Mouse (Mus musculus) adrenal gland, postnatal 10 days (tissue): ENCODE measurements at regions not wholly inside any gene's neighbourhood (a gene's known extent, or its start where the extent isn't known, plus 50 kb on each side); places are given as distances from the start of the nearest gene placed in this dataset.
A peak's percentile ranks its signal among the peaks of the same experiment; 100 is the strongest.

Source experiments
- DNase-seq: peaks from one replicate; pipeline ENCODE4 v3.0.0; 2021; ENCODE audit warnings: mixed read lengths

DNA sequence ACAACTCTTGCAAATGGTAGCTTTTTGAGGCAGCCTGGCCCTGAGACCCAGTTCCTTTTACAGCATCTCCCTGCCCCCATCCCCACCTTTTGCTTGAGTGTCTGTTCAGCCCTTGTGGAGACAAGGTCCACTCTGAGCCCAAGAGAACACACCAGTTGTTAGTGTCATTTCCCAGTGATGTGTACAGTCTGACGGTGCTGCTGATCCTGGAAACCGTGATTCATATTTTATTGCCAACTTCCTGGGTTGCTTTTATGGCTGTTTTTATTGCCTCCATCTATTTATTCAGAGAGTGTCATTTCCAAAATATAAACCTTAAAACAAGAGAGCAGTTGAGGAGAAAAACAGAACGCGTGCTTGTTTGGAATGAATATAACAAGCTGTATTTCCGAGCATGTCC lies 309.6 kb upstream of the Isl1 start:
- no peak for DNase-seq

DNA sequence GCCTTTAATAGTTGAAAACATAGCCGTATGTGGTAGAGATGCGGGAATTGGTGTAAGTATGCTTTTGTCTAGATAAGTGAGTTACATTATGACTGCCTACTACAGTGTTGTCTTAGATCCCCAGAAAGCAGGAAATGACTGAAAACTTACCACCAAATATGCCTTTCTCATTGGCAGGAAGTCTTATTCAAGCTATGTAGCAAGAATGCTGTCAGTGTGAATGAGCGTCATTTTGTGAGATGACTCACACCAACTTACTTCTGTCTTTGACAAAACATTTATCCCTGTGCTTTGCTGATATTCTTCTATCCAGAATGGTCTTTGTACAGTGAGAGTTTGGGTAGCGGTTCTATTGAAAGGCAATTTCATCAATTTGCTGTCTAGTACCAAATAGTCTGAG lies 286.9 kb upstream of the Isl1 start:
- DNase-seq = no peak

DNA sequence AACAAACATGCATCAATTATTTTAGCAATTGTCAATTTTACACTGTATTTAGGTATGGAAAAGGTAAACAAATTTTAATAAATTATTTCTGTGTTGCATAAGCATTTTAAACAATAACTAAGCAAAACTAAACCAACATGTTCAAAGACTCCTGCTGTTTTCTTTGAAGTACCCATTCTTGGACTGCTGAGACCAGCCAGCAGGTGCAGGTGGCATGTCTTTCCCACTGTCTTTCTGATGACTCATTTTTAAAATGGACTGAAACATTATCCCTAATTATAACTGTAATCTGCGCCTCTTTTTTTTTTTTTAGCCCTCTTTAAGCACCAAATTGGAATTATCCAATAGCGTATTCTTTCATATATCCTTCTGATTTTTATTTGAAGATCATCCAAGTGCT lies 286.0 kb upstream of the Isl1 start:
- DNase-seq = no peak

DNA sequence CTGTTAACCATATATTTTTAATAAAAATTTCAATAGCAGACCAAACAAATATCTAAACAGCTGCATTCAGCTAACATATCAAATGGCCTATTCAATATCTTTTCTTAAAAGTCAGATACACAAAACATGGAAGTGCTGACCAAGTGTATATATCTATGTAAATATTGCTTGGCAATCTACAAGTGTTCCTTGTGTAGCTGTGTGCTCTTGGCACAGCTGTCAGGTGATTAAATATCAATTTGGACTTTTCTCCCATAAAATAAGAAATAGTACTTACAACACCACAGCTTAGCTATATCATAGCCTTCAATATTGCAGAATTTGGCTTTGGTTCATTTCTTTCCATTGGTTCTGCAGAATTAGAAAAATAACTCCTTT lies 266.5 kb upstream of the Isl1 start:
- no peak for DNase-seq

DNA sequence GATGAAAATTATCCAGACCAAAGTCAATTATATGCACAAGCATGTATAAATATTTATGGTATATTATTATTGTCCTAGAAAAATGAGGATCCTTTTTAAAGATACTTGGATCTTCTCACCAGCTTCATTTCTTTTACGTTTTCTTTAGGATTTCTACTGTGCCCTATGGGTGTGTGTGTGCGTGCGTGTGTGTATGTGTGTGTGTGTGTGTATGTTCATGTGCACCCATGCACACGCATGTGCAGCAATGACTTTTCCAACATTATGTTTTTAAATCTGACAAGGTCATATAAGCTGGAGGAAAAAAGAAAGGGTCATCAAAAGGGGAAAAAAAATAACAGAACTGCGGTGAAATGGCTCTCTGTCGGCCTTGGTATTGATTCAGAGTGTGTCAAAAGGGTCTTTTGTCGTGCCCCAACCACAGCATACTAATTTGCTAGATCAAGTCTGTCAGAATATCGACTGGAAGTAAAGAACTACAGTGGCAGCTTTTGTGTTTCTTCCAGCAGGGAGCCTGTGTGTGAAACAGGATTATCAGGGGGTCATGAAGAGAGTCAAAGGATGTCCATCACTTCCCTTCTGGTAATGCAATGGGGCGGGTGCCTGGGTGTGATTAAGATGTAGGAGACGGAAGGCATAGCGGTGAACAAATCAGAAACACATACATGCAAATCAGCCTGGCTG lies 265.9 kb upstream of the Isl1 start:
- no peak for DNase-seq

DNA sequence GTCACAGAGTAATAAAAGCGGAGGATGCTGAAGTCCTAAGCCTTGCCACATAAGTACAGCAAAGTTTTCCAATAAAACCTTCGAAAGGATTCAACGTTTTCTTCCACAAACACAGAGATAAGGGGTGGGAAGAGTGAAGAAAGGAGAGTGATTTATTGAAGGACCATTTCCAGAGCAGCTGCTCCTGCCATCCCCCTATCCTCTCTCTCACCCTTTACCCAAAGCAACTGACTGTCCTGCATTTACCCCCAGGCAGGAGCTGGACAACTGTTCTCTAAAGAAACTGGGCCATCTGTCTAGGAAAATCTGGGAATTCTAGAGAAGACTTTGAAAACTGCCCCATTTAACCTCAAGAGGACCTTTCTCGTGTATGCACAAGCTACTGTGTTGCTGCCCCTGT lies 245.6 kb upstream of the Isl1 start:
- no peak for DNase-seq

DNA sequence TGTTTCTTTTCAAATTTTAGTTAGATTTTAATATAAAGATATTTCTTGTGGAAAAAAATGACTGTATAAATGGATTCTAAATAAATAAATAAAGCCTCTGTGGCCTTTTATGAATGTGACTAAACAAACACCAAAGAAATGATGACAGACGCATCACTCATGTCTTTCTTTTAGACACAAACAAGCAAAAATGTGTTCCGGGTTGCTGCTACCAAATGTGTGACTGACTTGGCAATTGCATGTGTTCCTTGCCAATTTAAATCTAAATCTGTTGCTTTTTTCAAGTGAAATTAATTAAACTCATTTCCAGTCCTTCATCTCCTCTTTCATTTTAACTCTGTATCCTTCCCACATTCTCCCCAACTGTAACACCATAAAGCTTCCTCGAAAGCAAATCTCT lies 225.7 kb upstream of the Isl1 start:
- DNase-seq = no peak

DNA sequence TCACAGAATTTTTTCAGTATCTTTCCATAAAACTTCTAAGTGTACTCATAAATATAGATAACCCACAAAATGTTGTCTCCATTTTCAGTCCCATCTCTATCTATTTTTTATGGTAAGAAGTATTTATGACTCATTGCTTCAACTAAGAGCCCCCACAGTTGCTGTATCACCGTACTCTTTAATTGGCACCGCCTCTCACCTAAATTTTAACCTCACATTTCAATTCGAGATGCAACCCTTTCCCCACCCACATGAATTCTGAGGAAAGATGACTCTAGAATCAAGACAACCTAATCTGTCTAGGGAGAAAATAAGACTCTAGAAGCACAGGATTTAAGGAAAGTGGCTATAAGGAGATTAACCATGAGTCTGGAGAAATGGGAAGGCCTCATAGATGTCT lies 223.7 kb upstream of the Isl1 start:
- DNase-seq = no peak

DNA sequence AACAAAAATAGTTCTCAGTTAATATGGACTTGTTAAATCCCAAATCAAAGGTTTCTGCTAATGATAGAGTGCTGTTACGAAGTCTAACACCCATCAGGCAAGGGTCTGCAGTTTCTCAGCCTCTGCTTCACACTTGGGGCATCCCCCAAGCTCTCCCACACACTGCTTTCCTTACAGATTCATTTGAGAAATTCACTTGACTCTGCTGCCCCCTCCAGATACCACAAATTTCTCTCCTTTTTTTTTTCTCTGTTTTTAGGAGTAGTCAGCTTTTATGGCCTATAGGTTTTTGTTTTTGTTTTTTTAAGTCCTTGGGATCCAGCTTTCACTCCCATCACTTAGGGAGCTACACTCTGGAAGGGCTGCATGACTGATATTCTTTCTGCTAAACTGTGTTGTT lies 218.8 kb upstream of the Isl1 start:
- no peak for DNase-seq

DNA sequence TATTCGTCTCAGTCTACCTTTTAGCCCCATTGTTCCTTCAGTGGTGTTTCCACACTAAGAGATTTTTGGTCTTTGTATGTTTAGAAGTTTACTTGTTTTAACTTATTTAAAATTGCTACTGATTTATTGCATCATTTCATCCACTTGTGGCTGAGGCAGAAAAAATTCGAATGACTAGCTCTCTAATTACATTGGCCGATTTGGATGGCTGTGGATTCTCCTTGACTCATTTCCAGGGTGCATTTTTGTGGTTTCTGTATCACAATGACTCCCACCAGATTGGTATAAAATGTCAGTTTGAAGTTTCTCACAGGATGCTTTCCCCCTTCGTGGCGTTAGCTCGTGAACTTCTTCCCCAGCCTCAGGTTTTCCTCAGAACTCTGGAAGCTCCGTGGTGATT lies 217.5 kb upstream of the Isl1 start:
- no peak for DNase-seq

DNA sequence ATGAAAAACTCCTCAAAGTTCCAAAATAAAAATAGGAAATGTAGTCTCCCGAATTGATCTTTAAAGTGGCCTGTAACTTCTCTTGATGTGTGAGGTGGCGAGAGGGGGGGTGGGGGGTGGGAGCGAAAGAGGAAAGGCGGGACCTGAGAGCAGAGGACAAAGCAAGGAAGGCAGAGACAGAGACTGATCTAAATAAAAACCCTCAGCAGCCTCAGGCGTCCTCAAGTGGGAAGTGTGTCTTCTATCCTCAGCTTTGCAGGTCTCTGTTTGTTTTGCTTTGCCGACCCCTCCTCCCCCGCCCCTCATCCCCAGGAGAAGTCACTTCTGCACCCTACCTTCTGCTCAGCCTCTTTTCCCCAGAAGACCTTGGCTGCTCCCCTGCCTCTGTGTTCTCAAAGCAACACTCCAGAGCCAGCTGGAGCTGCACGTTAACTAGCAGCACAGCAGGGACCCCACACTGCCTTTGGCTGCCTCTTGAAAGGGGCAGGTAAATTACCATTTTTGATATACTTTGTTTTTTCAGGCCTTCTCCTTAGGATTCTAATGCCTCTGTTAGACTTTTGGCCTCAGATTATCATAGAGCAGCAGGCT lies 214.3 kb upstream of the Isl1 start:
- no peak for DNase-seq

DNA sequence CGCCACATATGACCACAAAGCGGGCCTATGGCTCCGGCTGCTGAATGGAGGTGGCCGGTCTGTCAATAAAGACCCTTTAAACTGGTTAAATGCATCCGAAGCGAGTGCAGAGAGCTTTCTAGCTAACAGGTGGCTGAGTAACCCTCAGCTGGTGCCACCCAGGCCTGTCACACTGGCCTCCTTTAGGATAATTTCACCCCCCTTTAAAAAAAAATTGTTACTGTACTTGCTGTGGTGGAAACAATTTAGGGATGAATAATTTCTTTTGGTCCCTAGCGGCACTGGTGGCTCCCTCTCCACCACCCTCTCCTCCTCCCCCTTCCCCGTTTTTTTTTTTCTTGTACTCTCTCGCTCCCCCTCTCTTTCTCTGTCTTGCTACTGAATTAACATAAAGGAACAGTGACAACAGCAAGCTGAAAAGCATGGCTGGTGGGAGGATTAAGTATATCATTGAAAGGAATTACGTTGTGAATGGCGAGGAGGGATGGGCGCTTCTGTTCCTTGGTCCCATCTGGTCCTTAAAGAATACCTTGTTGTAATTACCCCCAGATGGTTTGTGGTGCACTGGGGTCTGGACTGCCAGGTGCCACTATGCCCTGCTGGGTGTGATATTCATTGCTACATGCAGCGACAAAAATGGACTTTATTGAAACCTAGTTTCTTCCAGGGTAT lies 205.3 kb upstream of the Isl1 start:
- DNase-seq = no peak

DNA sequence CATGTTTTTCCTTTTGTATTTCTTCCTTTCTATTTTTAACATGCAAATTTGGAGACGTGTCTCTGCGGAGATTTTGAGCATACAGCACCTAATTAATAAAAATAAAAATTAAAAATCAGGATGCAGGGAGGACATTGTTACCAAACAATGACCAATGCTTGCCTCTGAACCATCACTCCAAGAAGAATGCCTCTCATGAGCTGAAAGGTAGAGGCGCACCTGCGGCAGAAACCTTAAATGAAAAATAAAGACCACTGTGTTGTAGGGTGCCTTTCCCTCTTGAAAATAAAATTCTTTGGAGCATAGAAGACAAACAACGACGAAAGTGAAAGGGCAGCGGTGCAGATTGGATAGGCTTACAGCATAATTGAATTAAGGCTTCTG lies 204.8 kb upstream of the Isl1 start:
- no peak for DNase-seq

DNA sequence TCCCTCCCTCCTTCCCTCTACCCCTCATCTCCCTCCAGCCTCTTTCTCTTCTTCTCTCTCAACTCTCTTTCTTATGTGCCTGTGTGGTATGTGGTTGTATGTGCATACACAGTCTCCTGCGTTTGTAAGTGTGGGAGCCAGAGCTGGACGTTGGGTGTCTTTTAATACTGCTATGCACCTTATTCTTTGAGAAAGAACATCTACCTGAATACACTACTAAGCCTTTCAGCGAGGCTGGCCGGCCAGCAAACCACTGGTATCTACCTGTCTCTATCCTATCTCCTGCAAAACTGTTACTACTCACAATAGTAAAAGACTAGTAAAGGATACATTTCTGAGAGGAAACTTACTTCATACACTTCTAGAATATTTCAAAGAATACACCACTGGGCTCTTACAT lies 202.9 kb upstream of the Isl1 start:
- DNase-seq = no peak

DNA sequence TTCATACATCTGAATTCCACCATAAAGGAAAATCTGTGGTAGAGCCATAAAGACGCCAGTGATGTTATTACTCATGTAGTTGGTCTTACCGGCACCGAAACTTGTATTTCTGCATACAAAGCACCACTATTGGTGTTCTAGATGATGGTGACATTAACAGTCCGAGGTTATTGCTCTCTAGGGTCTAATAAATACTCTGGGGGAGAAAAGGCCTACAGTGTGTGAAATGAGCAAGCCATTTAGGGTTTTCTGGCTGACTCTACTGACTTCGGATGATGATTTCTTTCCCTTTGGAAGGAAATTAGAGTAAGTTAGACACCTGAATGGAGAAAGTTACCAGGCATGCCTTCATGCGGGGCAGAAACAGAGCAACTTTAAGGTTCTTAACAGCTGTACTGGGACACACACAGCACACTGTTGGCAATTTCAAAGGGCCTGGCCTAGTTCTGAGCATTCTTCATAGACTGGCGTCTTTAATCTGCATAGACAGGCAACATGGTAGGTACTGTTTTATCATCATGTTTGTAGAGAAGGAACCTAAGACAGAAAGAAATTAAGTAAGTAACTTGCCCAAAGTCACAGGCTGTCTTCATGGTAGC lies 198.8 kb upstream of the Isl1 start:
- DNase-seq = no peak

DNA sequence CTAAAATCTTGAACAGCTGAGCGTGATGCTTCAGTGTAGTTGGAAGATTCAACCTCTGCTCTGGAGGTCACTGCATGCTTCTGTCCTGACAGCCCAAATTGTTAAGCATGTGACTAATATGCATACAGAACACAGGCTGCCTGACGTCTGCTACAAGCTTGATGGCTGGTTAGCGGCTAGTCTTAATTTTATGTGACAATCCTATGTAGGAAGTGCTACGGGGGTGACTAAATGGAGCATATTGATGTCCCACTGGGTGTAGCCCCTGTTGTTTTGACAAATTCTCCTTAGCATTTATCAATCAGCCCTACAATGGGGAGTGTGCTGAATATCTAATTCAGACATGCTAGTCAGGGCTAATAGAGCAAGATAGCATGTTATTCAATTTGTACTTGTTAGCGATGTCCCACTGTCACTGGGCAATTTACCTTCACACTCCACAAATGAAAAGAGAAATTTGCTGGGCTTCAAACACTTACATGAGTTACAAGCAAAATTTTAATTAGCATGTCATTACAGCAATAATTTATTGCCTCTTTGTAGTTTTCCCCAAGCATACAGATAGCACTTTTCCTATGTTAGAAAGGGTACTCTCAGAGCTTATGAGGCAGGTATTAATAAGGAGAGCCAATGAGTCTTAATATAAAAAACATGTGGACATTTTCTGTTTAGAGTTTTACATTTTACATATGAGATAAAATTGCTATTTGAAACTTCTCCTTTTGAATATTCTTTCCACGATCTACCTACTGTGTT lies 188.3 kb upstream of the Isl1 start:
- DNase-seq = no peak

DNA sequence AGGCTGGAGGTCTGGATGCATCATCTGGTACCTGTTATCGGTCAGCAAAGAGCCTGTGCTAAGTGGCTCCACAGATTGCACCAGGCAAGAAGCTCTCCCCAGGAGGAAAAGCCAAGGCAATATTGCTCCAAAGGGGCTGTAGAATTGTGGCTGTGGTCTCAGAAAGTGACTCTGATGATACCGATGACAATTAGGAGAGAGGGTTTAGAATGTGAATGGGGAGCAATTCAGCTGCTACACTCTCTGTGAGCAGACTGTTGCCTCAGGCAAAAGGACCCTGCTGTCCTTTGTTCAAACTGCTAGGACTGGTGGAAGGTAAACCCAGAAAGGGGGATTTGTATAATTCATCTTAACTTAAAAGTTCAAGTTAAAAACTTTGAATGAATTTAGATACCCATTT lies 186.2 kb upstream of the Isl1 start:
- DNase-seq = no peak

DNA sequence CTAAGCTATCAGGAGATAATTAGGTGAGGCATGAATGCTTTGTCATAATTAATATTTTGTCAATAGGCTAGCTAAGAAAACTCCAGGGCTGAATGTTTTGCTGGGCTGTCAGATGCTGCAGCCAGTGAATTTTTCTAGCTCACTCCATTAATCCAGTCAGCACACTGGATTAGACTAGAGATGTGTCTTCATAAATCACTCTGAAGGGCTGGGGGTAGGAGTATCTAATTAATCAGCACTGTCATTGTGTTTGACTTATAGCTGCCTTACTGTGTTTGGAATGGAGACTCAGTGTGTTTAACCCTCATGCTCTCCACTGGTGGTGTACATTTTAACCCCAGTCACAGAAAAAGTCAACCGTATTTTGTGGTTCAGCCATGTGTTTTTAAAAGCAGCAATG lies 179.9 kb upstream of the Isl1 start:
- DNase-seq = no peak

DNA sequence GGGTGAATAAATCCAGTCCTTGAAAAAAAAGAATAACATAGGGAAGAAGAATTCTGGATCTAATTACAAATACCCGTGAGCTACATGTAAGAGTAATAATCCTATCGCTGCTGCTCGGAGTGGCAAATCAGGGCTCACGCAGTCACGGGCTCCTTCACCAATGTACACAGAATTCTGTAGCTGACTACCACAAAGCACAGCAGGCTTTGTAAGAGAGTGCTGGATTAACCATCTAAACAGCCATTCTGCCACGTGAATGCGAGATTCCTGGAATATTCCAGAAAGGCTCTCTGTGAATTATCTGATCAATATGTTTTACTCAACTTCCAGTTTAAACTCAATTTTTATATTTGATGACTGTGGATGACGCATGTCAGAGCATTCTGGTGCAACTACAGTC lies 165.1 kb upstream of the Isl1 start:
- DNase-seq = no peak

DNA sequence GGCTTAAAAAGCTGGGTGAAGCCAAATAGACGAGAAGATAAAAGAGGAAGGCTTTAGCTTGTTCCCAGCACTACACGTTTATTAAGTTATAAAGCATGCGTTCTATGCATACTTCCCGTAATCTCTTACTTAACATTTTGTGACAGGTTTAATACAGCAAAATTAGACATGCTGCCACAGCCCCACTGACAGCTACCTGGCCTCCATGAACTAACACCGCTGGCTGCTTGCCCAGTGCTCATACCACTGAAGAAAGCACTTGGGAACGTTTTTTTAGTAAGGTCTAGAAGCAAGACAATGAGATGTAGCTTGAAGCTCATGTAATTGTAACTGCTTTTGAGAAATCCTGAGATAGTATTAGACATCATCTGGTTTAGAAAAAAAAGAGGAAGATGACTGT lies 152.3 kb upstream of the Isl1 start:
- DNase-seq = no peak

DNA sequence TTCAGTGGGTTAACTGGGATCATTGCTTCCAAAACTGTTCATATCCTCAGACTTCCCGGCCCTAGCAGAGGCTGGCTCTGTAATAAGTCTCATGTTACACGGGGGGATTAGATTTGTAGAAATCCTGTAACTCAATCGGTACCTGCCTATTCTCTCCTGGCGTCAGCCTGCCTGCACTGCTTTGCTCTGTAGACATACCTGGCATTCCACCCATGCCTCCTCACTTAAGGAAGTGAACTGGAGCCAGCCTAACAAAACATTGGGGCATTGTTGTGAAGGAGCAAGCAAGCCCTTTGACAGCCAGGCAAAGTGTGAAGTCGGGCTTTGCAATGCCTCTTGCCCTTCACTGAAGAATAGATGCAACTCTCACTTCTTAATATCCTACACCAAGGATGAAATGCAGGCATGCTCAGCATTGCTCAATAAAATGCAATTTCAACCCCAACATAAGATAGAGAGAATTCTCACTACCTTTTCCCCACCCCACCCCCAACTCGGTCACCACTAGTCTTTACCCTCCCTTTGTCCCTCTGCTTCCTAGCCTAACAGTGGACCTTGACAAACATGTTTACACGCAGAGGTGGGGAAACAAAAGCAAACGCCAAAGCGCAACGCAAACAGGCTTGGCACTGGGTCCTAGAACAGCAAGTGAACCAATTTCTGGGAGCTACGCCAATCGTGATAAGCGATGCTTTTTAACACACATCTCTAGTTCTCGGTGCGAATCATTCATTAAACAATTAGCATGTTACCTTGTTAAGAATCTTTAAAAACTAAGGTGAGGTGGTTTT lies 133.9 kb upstream of the Isl1 start:
- DNase-seq = peak; percentile 3

DNA sequence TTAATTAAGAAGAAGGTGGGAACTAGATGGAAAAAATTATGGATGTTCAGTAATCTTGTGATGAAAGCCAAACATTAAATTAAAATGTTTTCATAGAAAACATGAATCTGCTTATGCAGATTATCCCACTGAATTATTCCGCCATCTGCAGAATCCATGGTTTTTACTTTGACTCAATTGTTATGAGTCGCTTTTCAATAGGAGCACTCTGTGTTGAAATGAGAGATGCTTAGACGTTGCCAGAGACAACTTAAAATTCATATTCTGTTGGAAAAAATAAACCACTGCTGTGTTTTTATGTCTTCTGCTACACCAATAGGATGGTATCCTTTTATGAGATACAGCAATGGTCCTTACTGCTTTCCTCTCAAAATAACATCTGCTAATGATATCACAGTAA lies 108.3 kb upstream of the Isl1 start:
- DNase-seq = no peak
